ENCODE assay signal across 16 mouse cellular contexts in genomic region chr13:48768109-48768508, GRCm38 (mm10).
DNase-seq lines count a peak whose midpoint lies in the region; ATAC-seq lines count a peak whose summit lies in the region.
"Had no signal": no experiment of that assay in that cellular context is flagged by ENCODE, and none has a peak within 500 bp of the region (broad histone marks: within the 10 kb centered on the region; RNA-seq: fewer than 3 reads in every experiment).

No protein-coding gene starts in this region.

- no peaks in the 10 kb centered on the region for H3K36me3 ChIP-seq in hindbrain, embryonic 14.5 days (replicated peaks; ENCODE audit: control insufficient read depth, insufficient read depth)
- no peaks in the 10 kb centered on the region for H3K36me3 ChIP-seq in hindbrain, embryonic 10.5 days
- no peaks in the 10 kb centered on the region for H3K36me3 ChIP-seq in forebrain, embryonic 16.5 days (ENCODE audit: control insufficient read depth, insufficient read depth)
- H3K36me3 ChIP-seq: embryonic facial prominence, embryonic 13.5 days; lung, embryonic 15.5 days had no signal

- H3K4me1 ChIP-seq in hindbrain, embryonic 14.5 days (replicated peaks; ENCODE audit: control insufficient read depth, insufficient read depth, low read length), result peaks cover 4% of the 10 kb centered on the region; the same call in 1 of the 2 replicates
- H3K4me1 ChIP-seq in hindbrain, embryonic 10.5 days (replicated peaks), result peaks cover 12% of the 10 kb centered on the region
- H3K4me1 ChIP-seq in forebrain, embryonic 16.5 days (replicated peaks; ENCODE audit: control insufficient read depth, insufficient read depth, low read length), result peaks cover 6% of the 10 kb centered on the region
- H3K4me1 ChIP-seq: embryonic facial prominence, embryonic 13.5 days; lung, embryonic 15.5 days; megakaryocyte, embryonic 14.5 days had no signal

- no peak overlapping the region for H3K4me2 ChIP-seq in hindbrain, embryonic 14.5 days (replicated peaks)
- H3K4me2 ChIP-seq in forebrain, embryonic 16.5 days (ENCODE audit: low read length), result no peak overlapping the region
- H3K4me2 ChIP-seq: embryonic facial prominence, embryonic 13.5 days; lung, embryonic 15.5 days had no signal

- no peaks in the 10 kb centered on the region for H3K9me3 ChIP-seq in hindbrain, embryonic 14.5 days (ENCODE audit: control insufficient read depth, low read length)
- H3K9me3 ChIP-seq in hindbrain, embryonic 10.5 days, result no peaks in the 10 kb centered on the region
- no peaks in the 10 kb centered on the region for H3K9me3 ChIP-seq in forebrain, embryonic 16.5 days (ENCODE audit: control insufficient read depth, low read length)
- H3K9me3 ChIP-seq: embryonic facial prominence, embryonic 13.5 days; lung, embryonic 15.5 days; megakaryocyte, embryonic 14.5 days had no signal

- ATAC-seq in hindbrain, embryonic 14.5 days (ENCODE audit: low FRiP score), result peak; percentile 48; the same call in 1 of the 2 replicates
- ATAC-seq in forebrain, embryonic 16.5 days, result peak; percentile 83; the same call in 1 of the 2 replicates
- ATAC-seq: inflammation-experienced regulatory T-cells, adult 6 months had no signal

- no peaks in the 10 kb centered on the region for H3K27me3 ChIP-seq in hindbrain, embryonic 14.5 days (ENCODE audit: control insufficient read depth, insufficient read depth, low read length)
- no peaks in the 10 kb centered on the region for H3K27me3 ChIP-seq in hindbrain, embryonic 10.5 days (ENCODE audit: insufficient read depth, poor library complexity, severe bottlenecking)
- H3K27me3 ChIP-seq in forebrain, embryonic 16.5 days (replicated peaks; ENCODE audit: control insufficient read depth, insufficient read depth, low read length), result no peaks in the 10 kb centered on the region
- H3K27me3 ChIP-seq: lung, embryonic 15.5 days had no signal

- H3K27ac ChIP-seq in hindbrain, embryonic 14.5 days, result 0 out of 2 replicates have a peak overlapping the region, but pooled peaks have one; percentile 27
- no peak overlapping the region for H3K27ac ChIP-seq in hindbrain, embryonic 10.5 days
- H3K27ac ChIP-seq in forebrain, embryonic 16.5 days (ENCODE audit: low read length), result no peak overlapping the region; the same call in 1 of the 2 replicates
- H3K27ac ChIP-seq: embryonic facial prominence, embryonic 13.5 days; left cerebral cortex, adult 2 months; lung, embryonic 15.5 days had no signal

- no peak overlapping the region for H3K4me3 ChIP-seq in hindbrain, embryonic 14.5 days (replicated peaks; ENCODE audit: low read length)
- no peak overlapping the region for H3K4me3 ChIP-seq in hindbrain, embryonic 10.5 days
- H3K4me3 ChIP-seq in forebrain, embryonic 16.5 days (replicated peaks; ENCODE audit: low read length), result no peak overlapping the region
- H3K4me3 ChIP-seq: embryonic facial prominence, embryonic 13.5 days; left cerebral cortex, adult 2 months; lung, embryonic 15.5 days; megakaryocyte, embryonic 14.5 days had no signal

- 63% methylated on average over 11 of the region's 11 CpGs for WGBS in hindbrain, embryonic 14.5 days
- WGBS in hindbrain, embryonic 10.5 days, result 87% methylated on average over 11 of the region's 11 CpGs
- WGBS in forebrain, embryonic 16.5 days, result 39% methylated on average over 11 of the region's 11 CpGs

- no peak for DNase-seq in hindbrain, embryonic 14.5 days (ENCODE audit: low spot score)
- DNase-seq in hindbrain, embryonic 10.5 days (ENCODE audit: low spot score), result no peak
- DNase-seq in Muller cell, postnatal 12 days (ENCODE audit: inconsistent ontology term), result peak; percentile 82
- DNase-seq in layer of hippocampus, postnatal 36 days, result peak; percentile 16 to 19
- DNase-seq in cerebellum, postnatal 36 days, result no peak
- DNase-seq in thymus, postnatal 0 days (ENCODE audit: low spot score), result no peak
- DNase-seq: adrenal gland, postnatal 25 days; cerebellum, postnatal 25 days; retina, postnatal 1 day; spleen, adult 18-20 months had no signal

- no peak overlapping the region for H3K9ac ChIP-seq in hindbrain, embryonic 14.5 days
- no peak overlapping the region for H3K9ac ChIP-seq in forebrain, embryonic 16.5 days (replicated peaks; ENCODE audit: low read depth, low read length)
- H3K9ac ChIP-seq: embryonic facial prominence, embryonic 13.5 days; lung, embryonic 15.5 days had no signal

Comparison
In these comparisons a context has a peak if more than half of its experiments do, and no peak if none do; other contexts are left out.
1. DNase-seq: peak in Muller cell, postnatal 12 days (single experiment) and layer of hippocampus, postnatal 36 days (2 of 2); none in hindbrain, embryonic 14.5 days (single experiment), hindbrain, embryonic 10.5 days (single experiment), cerebellum, postnatal 36 days (0 of 2) and thymus, postnatal 0 days (single experiment).